Mouse (Mus musculus): Measurements from ENCODE around the gene Pde4c.

- TF ChIP-seq CTCF (IDR thresholded peaks at IDR 0.05; ENCODE audit: low read depth, low read length) = no peak
- 0 out of 2 replicates have a peak, but pooled peaks have one; percentile 47 for TF ChIP-seq POLR2A (IDR thresholded peaks at IDR 0.05; ENCODE audit: extremely low read depth, insufficient read depth, low read length)
These were observed 68.6 kb downstream of the Pde4c start for GRCm38 (mm10) chr8:70791975-70792691.
